Mouse (Mus musculus) myocyte (in vitro differentiated cells): Measurements from ENCODE around the gene Ado. TPM values are rescaled to one million over a fixed set of nuclear protein-coding genes. Genes with fewer than 3 reads are reported as not detected.

Experiments used
- H3K27me3 ChIP-seq: one replicate; pipeline ENCODE4 v1.6.1; 2011; ENCODE audit not compliant: control insufficient read depth, insufficient read depth, insufficient read length
- H3K36me3 ChIP-seq: one replicate; pipeline ENCODE4 v1.6.1; 2011; ENCODE audit not compliant: control insufficient read depth, insufficient read depth
- H3K4me2 ChIP-seq: one replicate; pipeline ENCODE4 v1.6.1; 2011; ENCODE audit warnings: low read depth, control low read depth
- H3K4me3 ChIP-seq: one replicate; pipeline ENCODE4 v1.5.1; 2011; ENCODE audit warnings: mild to moderate bottlenecking, control low read depth, moderate library complexity
- H3K79me2 ChIP-seq: one replicate; pipeline ENCODE4 v1.6.1; 2011; ENCODE audit not compliant: control insufficient read depth, insufficient read depth
- H3ac ChIP-seq: one replicate; pipeline ENCODE4 v1.6.1; 2011; ENCODE audit not compliant: control insufficient read depth, insufficient read length
- MAX ChIP-seq: IDR thresholded peaks from one replicate; pipeline ENCODE4 v1.6.1; 2011; ENCODE audit warnings: low read depth, mild to moderate bottlenecking, control low read depth
- MYOD1 ChIP-seq, 3 experiments: IDR thresholded peaks; one replicate each; pipeline ENCODE4 v1.6.1; 2011; ENCODE audit warnings: control low read depth in 2 of 3, low read depth in 2 of 3, mild to moderate bottlenecking in 2 of 3, moderate library complexity in 1 of 3; ENCODE audit not compliant: insufficient read length in 2 of 3, control insufficient read depth in 1 of 3
- POLR2A ChIP-seq: IDR thresholded peaks from one replicate; pipeline ENCODE4 v1.6.1; 2011; ENCODE audit warnings: low read depth, mild to moderate bottlenecking, control low read depth, moderate library complexity; ENCODE audit not compliant: insufficient read length
- SRF ChIP-seq: IDR thresholded peaks from one replicate; pipeline ENCODE4 v1.6.1; 2011; ENCODE audit warnings: low read depth; ENCODE audit not compliant: control insufficient read depth, insufficient read length
- TCF12 ChIP-seq: IDR thresholded peaks from one replicate; pipeline ENCODE4 v1.6.1; 2011; ENCODE audit warnings: mild to moderate bottlenecking, control low read depth; ENCODE audit not compliant: poor library complexity, insufficient read depth, severe bottlenecking
- TCF3 ChIP-seq: IDR thresholded peaks from one replicate; pipeline ENCODE4 v1.6.1; 2011; ENCODE audit warnings: low read depth, control low read depth; ENCODE audit not compliant: insufficient read length
- USF1 ChIP-seq: IDR thresholded peaks from one replicate; pipeline ENCODE4 v1.6.1; 2011; ENCODE audit warnings: low read depth, mild to moderate bottlenecking, control low read depth, moderate library complexity
- polyA plus RNA-seq: library from polyadenylated mRNA; unstranded; fragments of >200 nt; fragmentation: generic; extraction: Trizol; gene quantifications from one replicate; pipeline ENCODE4 v1.2.1, GENCODE M21; 2012; ENCODE audit warnings: missing spikeins

The Ado gene
- polyA plus RNA-seq, 1 experiment = 18.3 TPM

DNA sequence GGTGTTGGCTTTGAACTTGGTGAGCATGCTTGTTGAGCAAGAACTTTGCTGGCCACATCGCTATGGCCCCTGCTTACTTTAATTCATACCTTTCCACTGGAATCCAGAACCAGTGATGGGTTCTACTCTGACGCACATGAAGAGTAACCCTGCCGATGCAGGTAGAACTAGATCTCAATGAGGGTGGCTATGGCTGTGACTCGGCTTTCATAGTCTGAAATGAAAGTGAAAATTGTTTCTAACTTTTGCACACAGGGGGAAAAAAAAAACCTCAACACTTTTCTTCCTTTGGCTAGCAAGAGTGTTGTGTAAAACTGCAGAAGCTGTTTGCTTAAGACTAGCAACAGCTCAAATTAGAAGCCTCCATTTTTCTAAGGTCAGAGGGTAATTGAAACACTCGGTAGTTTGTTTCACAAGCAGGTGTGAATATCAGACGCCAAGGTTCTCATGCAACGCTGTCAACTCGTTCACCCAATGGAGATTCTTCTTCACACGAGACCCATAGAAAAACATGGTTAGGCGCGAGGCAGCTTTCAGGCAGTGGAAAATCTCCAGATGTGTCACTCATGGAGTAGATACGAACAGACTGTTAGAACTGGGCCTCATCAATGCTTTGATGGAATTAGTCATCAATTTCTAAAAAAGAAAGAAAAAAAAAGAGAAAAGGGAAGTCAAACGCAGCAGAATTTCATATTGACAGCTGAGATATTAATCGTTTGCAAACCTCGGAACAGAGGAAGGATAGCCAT lies 51.4 kb downstream of the Ado start:
- Histone ChIP-seq H3K36me3 (no peaks in the 10 kb centered on the region), H3K79me2 (no peaks in the 10 kb centered on the region), H3K4me2 (no peak overlapping the region), H3K27me3 (no peaks in the 10 kb centered on the region), H3K4me3 (no peak overlapping the region), H3ac (no peak overlapping the region)
- TF ChIP-seq TCF12 (no peak), MAX (no peak), USF1 (no peak), SRF (no peak), POLR2A (no peak), TCF3 (no peak), MYOD1 (IDR thresholded peaks at IDR 0.05; ENCODE audit: control insufficient read depth in 1 of 3, insufficient read length in 2 of 3, low read depth in 2 of 3) (no peak)

Other genes starting within 250 kb of the Ado start
- gene Egr2, start 13.5 kb downstream of the Ado start, polyA plus RNA-seq = 3.1 TPM